Mouse (Mus musculus) hindbrain, embryonic 13.5 days (tissue): Measurements from ENCODE around the gene Cep95. TPM values are rescaled to one million over a fixed set of nuclear protein-coding genes. Genes with fewer than 3 reads are reported as not detected.
A peak's percentile ranks its signal among the peaks of the same experiment; 100 is the strongest.

Experiments
- ATAC-seq: fragments of 200-750 bp; cut with Nextera tagmentation; 2 replicates; pipeline ENCODE4 v1.8.0; 2017; ENCODE audit warnings: moderate TSS enrichment; ENCODE audit not compliant: low FRiP score
- H3K27ac ChIP-seq: fragments of 300-500 bp; sonication (generic); 2 replicates; pipeline ENCODE4 v1.5.1; 2015; ENCODE audit warnings: inconsistent platforms, mild to moderate bottlenecking, moderate library complexity
- H3K27me3 ChIP-seq: fragments of 300-500 bp; sonication (generic); 2 replicates; pipeline ENCODE4 v1.6.1; 2015; ENCODE audit warnings: mild to moderate bottlenecking, inconsistent platforms
- H3K36me3 ChIP-seq: fragments of 300-500 bp; sonication (generic); 2 replicates; pipeline ENCODE4 v1.6.1; 2015; ENCODE audit warnings: mild to moderate bottlenecking, inconsistent platforms
- H3K4me1 ChIP-seq: fragments of 300-500 bp; sonication (generic); replicated peaks from 2 replicates; pipeline ENCODE4 v1.6.1; 2015; ENCODE audit warnings: inconsistent platforms
- H3K4me2 ChIP-seq: fragments of 300-500 bp; sonication (generic); 2 replicates; pipeline ENCODE4 v1.6.1; 2015; ENCODE audit warnings: inconsistent platforms, mild to moderate bottlenecking, moderate library complexity
- H3K4me3 ChIP-seq: fragments of 300-500 bp; sonication (generic); 2 replicates; pipeline ENCODE4 v1.5.1; 2015; ENCODE audit warnings: mild to moderate bottlenecking, inconsistent platforms
- H3K9ac ChIP-seq: fragments of 300-500 bp; sonication (generic); 2 replicates; pipeline ENCODE4 v1.6.1; 2015; ENCODE audit warnings: mild to moderate bottlenecking, inconsistent platforms
- H3K9me3 ChIP-seq: fragments of 300-500 bp; sonication (generic); 2 replicates; pipeline ENCODE4 v1.6.1; 2016; ENCODE audit warnings: inconsistent platforms
- WGBS: fragments of 180-500 bp; shearing (Covaris S2); methylation state at CpG from one replicate; pipeline ENCODE4 v1.1.7; 2015; 5-methylcytosine and 5-hydroxymethylcytosine counted together
- polyA plus RNA-seq: library from polyadenylated mRNA; unstranded; fragments of >200 nt; fragmentation: Nextera tagmentation; extraction: Ambion mirVana; gene quantifications from 2 replicates; pipeline ENCODE4 v1.2.1, GENCODE M21; 2015

The Cep95 gene
- polyA plus RNA-seq, 1 experiment from 2014 or later, result 18.2 TPM

DNA sequence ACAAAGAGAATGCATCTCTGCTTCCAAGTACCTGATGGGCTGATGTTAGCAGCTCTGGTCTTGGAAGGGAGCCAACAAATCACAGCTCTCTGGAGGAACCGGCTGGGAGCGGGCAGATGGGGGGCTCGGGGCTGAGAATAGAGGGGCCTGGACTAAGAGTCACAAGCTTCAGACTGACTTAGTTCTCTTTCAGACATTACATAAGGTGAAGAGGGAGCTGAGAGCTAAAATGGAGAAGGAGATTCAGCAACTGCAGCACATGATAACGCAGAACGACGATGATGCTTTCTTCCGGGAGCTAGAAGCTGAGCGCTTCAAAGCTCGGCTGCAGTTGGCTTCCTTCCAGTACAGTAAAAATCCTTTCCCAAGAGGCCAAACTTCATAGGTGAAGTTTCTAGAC, 29.3 kb downstream of the Cep95 start:
- no peak overlapping the region for H3K9ac ChIP-seq
- peak overlapping the region; percentile 53; the same call in 1 of the 2 replicates for H3K27ac ChIP-seq
- peaks cover 76% of the 10 kb centered on the region for H3K36me3 ChIP-seq
- no peak overlapping the region for H3K4me3 ChIP-seq
- 0 out of 2 replicates have a peak, but pooled peaks have one; percentile 63 for ATAC-seq
- no peaks in the 10 kb centered on the region for H3K9me3 ChIP-seq
- no peaks in the 10 kb centered on the region for H3K27me3 ChIP-seq
- H3K4me1 ChIP-seq, result peaks cover 13% of the 10 kb centered on the region
- no peak overlapping the region for H3K4me2 ChIP-seq
- WGBS, result 62% methylated on average over 9 of the region's 9 CpGs

DNA sequence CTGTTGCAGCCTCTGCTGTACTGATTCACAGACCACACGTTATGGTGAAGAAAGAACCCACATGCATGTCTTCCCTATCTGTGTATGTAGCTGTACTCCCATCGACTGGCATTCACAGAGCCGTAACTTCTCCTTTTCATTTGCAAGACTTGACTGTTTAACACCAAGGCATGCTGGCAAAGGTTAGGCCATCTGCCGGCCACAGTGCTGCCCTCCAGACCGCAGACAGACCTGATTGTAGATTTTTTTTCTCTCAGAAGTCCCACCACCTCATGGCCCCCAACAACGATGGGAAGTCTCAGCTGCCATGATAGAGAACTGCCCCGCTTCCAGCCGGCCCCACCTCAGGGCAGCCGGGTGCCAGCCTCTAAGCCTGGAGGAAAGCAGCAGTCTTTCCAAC, 30.5 kb downstream of the Cep95 start:
- no peak overlapping the region for H3K27ac ChIP-seq

DNA sequence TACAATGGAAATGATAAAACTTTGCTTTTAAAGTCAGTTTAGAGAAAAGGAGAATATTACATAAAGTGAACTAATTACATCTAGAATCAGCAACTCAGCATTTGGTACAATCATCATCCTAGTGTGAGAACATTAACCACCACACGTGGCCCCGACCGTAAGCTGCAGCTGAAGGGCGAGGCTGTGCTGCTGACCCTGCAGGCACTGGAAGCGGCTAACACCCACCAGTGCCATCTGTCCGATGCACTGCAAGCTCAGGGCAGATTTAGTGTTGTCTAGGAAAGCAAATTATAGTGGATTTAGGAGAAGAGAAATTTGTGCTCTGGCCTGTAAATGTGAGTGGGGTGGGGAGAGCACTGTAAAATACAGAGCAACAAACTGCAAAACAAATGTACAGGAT, 31.2 kb downstream of the Cep95 start:
- no peak overlapping the region for H3K27ac ChIP-seq
- H3K36me3 ChIP-seq, result peaks cover 72% of the 10 kb centered on the region
- H3K9ac ChIP-seq, result no peak overlapping the region
- 82% methylated on average over 6 of the region's 6 CpGs for WGBS
- ATAC-seq, result no peak
- H3K4me1 ChIP-seq, result peaks cover 13% of the 10 kb centered on the region
- no peak overlapping the region for H3K4me3 ChIP-seq
- no peaks in the 10 kb centered on the region for H3K9me3 ChIP-seq
- no peaks in the 10 kb centered on the region for H3K27me3 ChIP-seq
- H3K4me2 ChIP-seq, result no peak overlapping the region

More for the DNA sequence above, 30.5 kb downstream of the Cep95 start:
- no peak for ATAC-seq
- 91% methylated on average over 9 of the region's 9 CpGs for WGBS
- no peak overlapping the region for H3K4me3 ChIP-seq
- peaks cover 13% of the 10 kb centered on the region for H3K4me1 ChIP-seq
- no peaks in the 10 kb centered on the region for H3K27me3 ChIP-seq
- peaks cover 72% of the 10 kb centered on the region for H3K36me3 ChIP-seq
- H3K9me3 ChIP-seq, result no peaks in the 10 kb centered on the region
- H3K4me2 ChIP-seq, result no peak overlapping the region
- H3K9ac ChIP-seq, result 0 out of 2 replicates have a peak overlapping the region, but pooled peaks have one; percentile 6

GRCm38 (mm10) chr11:106820972-106821371, 31.9 kb downstream of the Cep95 start:
- 73% methylated on average over 4 of the region's 4 CpGs for WGBS
- Histone ChIP-seq H3K4me3 (no peak overlapping the region), H3K27ac (0 out of 2 replicates have a peak overlapping the region, but pooled peaks have one; percentile 19)

GRCm38 (mm10) chr11:106821397-106821796, 32.3 kb downstream of the Cep95 start:
- Histone ChIP-seq H3K9ac (0 out of 2 replicates have a peak overlapping the region, but pooled peaks have one; percentile 24), H3K4me1 (peaks cover 13% of the 10 kb centered on the region), H3K27ac (no peak overlapping the region), H3K27me3 (no peaks in the 10 kb centered on the region), H3K4me2 (no peak overlapping the region), H3K9me3 (no peaks in the 10 kb centered on the region), H3K4me3 (no peak overlapping the region), H3K36me3 (peaks cover 70% of the 10 kb centered on the region)
- ATAC-seq, result no peak
- 94% methylated on average over 6 of the region's 6 CpGs for WGBS

More at GRCm38 (mm10) chr11:106820972-106821371, 31.9 kb downstream of the Cep95 start:
- Histone ChIP-seq H3K27me3 (no peaks in the 10 kb centered on the region), H3K4me2 (no peak overlapping the region), H3K9ac (0 out of 2 replicates have a peak overlapping the region, but pooled peaks have one; percentile 24), H3K9me3 (no peaks in the 10 kb centered on the region), H3K36me3 (peaks cover 70% of the 10 kb centered on the region), H3K4me1 (peaks cover 13% of the 10 kb centered on the region)
- ATAC-seq, result no peak

- WGBS, result 97% methylated on average over 8 of the region's 8 CpGs
- peaks cover 62% of the 10 kb centered on the region for H3K36me3 ChIP-seq
These were observed 33.4 kb downstream of the Cep95 start for GRCm38 (mm10) chr11:106822491-106822890.

GRCm38 (mm10) chr11:106822911-106823310, 33.9 kb downstream of the Cep95 start:
- 88% methylated on average over 5 of the region's 5 CpGs for WGBS
- Histone ChIP-seq H3K36me3 (peaks cover 61% of the 10 kb centered on the region), H3K27me3 (no peaks in the 10 kb centered on the region), H3K9me3 (no peaks in the 10 kb centered on the region), H3K9ac (no peak overlapping the region), H3K4me1 (peaks cover 11% of the 10 kb centered on the region), H3K4me3 (no peak overlapping the region), H3K27ac (no peak overlapping the region), H3K4me2 (no peak overlapping the region)
- no peak for ATAC-seq

More at GRCm38 (mm10) chr11:106822491-106822890, 33.4 kb downstream of the Cep95 start:
- H3K4me1 ChIP-seq, result peaks cover 13% of the 10 kb centered on the region
- no peak overlapping the region for H3K27ac ChIP-seq
- ATAC-seq, result no peak
- H3K27me3 ChIP-seq, result no peaks in the 10 kb centered on the region
- no peak overlapping the region for H3K4me2 ChIP-seq
- no peak overlapping the region for H3K9ac ChIP-seq
- H3K9me3 ChIP-seq, result no peaks in the 10 kb centered on the region
- H3K4me3 ChIP-seq, result no peak overlapping the region

DNA sequence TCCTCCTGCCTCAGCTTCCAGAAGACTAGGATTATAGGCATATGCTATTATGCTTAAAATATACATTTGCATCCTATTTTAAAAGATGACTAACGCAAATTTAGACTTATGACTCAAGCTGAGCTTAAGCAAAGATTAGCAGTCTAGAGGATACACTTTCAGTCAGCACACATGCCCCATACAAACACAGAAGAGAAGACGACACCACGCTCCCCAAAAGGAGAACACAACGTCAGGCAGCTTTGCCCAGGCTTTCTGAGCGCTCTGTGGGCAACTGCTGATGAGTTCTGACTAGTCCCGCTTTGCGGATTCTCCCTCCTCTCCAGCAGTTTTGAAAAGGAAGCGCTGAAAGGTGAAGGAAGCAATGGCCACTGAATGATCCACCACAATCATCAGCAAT, 34.7 kb downstream of the Cep95 start:
- H3K27ac ChIP-seq, result no peak overlapping the region
- no peaks in the 10 kb centered on the region for H3K27me3 ChIP-seq
- no peak for ATAC-seq
- H3K4me2 ChIP-seq, result no peak overlapping the region
- no peak overlapping the region for H3K4me3 ChIP-seq
- H3K9ac ChIP-seq, result no peak overlapping the region
- 93% methylated on average over 8 of the region's 8 CpGs for WGBS
- H3K4me1 ChIP-seq, result peaks cover 5% of the 10 kb centered on the region
- peaks cover 63% of the 10 kb centered on the region for H3K36me3 ChIP-seq
- H3K9me3 ChIP-seq, result no peaks in the 10 kb centered on the region

DNA sequence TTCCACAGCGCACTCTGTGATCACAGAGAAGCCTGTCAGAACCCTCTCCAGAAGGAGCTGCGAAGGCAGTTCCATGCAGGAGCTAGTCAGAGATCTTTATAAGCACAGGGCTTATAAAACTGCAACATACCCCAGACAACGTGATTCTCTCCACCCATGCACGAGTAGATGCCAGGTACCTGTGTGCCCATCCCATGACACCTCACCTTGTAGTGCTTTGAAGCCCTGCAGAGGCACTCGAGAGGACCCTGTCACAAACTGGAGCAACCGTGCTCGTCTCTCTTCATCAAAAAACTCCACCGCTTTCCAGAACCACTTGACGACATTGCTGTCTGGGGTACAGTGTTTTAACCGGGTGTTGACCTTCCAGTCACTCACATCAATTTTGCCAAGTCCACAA, 35.4 kb downstream of the Cep95 start:
- Histone ChIP-seq H3K36me3 (peaks cover 61% of the 10 kb centered on the region), H3K9ac (no peak overlapping the region), H3K4me1 (no peaks in the 10 kb centered on the region), H3K27ac (no peak overlapping the region), H3K4me3 (no peak overlapping the region), H3K9me3 (no peaks in the 10 kb centered on the region), H3K27me3 (no peaks in the 10 kb centered on the region), H3K4me2 (no peak overlapping the region)
- WGBS, result 95% methylated on average over 10 of the region's 10 CpGs
- ATAC-seq, result no peak

DNA sequence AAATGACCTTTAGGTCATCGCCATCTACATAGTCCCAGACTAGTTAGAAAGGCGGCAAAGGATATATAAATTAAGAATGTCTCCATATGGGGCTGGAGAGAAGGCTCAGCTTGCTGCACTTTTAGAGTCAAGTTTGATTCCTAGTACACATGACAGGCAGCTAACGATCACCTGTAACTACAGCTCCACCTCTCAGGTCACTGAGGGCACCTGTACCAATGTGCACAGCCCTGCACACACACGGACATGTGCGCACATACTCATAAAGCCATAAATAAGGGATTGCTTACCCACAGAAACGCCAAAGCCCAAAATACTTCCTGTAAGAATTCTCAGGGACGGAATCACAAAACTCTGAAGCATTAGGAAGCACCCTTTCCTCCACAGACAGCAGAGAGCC, 39.0 kb downstream of the Cep95 start:
- no peak overlapping the region for H3K4me2 ChIP-seq
- H3K4me3 ChIP-seq, result no peak overlapping the region
- no peak for ATAC-seq
- no peaks in the 10 kb centered on the region for H3K4me1 ChIP-seq
- WGBS, result 96% methylated on average over 7 of the region's 7 CpGs
- no peak overlapping the region for H3K27ac ChIP-seq
- no peaks in the 10 kb centered on the region for H3K9me3 ChIP-seq
- no peaks in the 10 kb centered on the region for H3K27me3 ChIP-seq
- H3K36me3 ChIP-seq, result peaks cover 67% of the 10 kb centered on the region
- H3K9ac ChIP-seq, result no peak overlapping the region

DNA sequence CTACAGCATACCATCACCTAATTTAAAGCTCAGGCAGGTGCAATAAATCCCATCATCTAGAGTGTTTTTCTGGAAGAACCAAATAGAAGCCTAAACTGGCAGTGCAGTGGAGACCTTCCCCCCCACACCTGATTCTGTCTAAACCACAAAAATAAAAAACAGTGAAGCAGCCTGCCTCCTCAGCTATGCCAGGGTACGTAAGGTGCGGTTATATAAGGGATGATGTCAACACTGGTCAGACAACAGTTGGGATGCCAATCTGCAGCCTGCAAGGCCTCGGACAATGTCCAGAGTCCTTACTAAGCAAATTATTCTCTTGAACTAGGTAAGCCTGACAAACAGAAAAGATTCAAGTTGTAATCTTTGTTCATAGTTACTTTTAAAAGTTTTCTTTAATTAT, 53.0 kb downstream of the Cep95 start:
- Histone ChIP-seq H3K4me1 (no peaks in the 10 kb centered on the region), H3K27ac (no peak overlapping the region), H3K4me2 (no peak overlapping the region), H3K9me3 (no peaks in the 10 kb centered on the region), H3K36me3 (peaks cover 52% of the 10 kb centered on the region), H3K4me3 (no peak overlapping the region), H3K27me3 (no peaks in the 10 kb centered on the region), H3K9ac (no peak overlapping the region)
- 93% methylated on average over 3 of the region's 3 CpGs for WGBS
- ATAC-seq, result no peak

DNA sequence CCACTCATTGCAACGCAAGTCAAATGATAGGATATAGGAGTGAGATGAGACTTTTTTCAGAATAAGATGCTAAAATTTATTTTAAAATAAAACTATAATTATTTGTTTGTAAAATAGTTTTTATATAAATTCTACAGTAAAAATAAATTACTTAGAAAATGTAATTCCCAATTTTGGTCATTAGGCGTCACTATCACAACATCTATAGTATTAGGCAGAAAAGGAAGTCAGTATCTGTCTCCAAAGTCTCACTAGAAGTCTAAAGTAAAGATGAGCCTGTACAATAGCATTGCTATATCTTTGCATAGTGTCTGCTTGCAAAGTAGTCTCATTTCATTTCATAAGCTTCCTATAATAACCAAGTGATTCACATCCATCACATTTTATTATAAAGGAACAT, 62.4 kb downstream of the Cep95 start:
- ATAC-seq, result no peak
- no peak overlapping the region for H3K9ac ChIP-seq
- H3K4me3 ChIP-seq, result no peak overlapping the region
- WGBS, result 60% methylated on average over 2 of the region's 2 CpGs
- H3K27ac ChIP-seq, result no peak overlapping the region
- no peak overlapping the region for H3K4me2 ChIP-seq
- no peaks in the 10 kb centered on the region for H3K4me1 ChIP-seq
- H3K36me3 ChIP-seq, result peaks cover 35% of the 10 kb centered on the region
- no peaks in the 10 kb centered on the region for H3K9me3 ChIP-seq
- H3K27me3 ChIP-seq, result no peaks in the 10 kb centered on the region
